Mouse (Mus musculus) embryonic fibroblast, embryonic 13.5 days (primary cell): ENCODE measurements around the gene Birc6. TPM values are rescaled to one million over a fixed set of nuclear protein-coding genes. Genes with fewer than 3 reads are reported as not detected.

Source experiments
- H3K27ac ChIP-seq: 2 replicates; pipeline ENCODE4 v1.5.1; 2012; ENCODE audit warnings: low read length, control low read depth, inconsistent platforms; ENCODE audit not compliant: insufficient read depth
- H3K4me1 ChIP-seq: 2 replicates; pipeline ENCODE4 v1.6.1; 2011; ENCODE audit warnings: low read length; ENCODE audit not compliant: control insufficient read depth, insufficient read depth
- H3K4me3 ChIP-seq: 2 replicates; pipeline ENCODE4 v1.5.1; 2011; ENCODE audit warnings: mild to moderate bottlenecking, control low read depth, low read length; ENCODE audit not compliant: insufficient read depth
- CTCF ChIP-seq: IDR thresholded peaks from 2 replicates; pipeline ENCODE4 v1.5.1; 2011; ENCODE audit warnings: mild to moderate bottlenecking, control low read depth, low read length, moderate library complexity, borderline replicate concordance; ENCODE audit not compliant: insufficient read depth
- POLR2A ChIP-seq: IDR thresholded peaks from 2 replicates; pipeline ENCODE4 v1.6.1; 2011; ENCODE audit warnings: low read depth, mild to moderate bottlenecking, control low read depth, low read length, moderate library complexity
- polyA plus RNA-seq: library from polyadenylated mRNA; stranded (reverse); fragments of >200 nt; gene quantifications from 2 replicates; pipeline ENCODE4 v1.2.4, GENCODE M21; 2011; ENCODE audit warnings: low read depth; ENCODE audit not compliant: missing spikeins, insufficient read length

Birc6 gene
- polyA plus RNA-seq, 1 experiment, result 97.3 TPM

GRCm38 (mm10) chr17:74601201-74601600, 73.1 kb downstream of the Birc6 start:
- Histone ChIP-seq H3K27ac (no peak overlapping the region), H3K4me1 (no peaks in the 10 kb centered on the region), H3K4me3 (no peak overlapping the region)
- no peak for TF ChIP-seq POLR2A
- no peak for TF ChIP-seq CTCF

- Histone ChIP-seq H3K4me3 (no peak overlapping the region), H3K27ac (no peak overlapping the region), H3K4me1 (no peaks in the 10 kb centered on the region; the same call in 1 of the 2 replicates)
- TF ChIP-seq CTCF (no peak), POLR2A (no peak)
Observed at GRCm38 (mm10) chr17:74630798-74631197, 102.7 kb downstream of the Birc6 start.

- Histone ChIP-seq H3K4me1 (no peaks in the 10 kb centered on the region), H3K4me3 (no peak overlapping the region), H3K27ac (no peak overlapping the region)
- no peak for TF ChIP-seq POLR2A
- no peak for TF ChIP-seq CTCF
Observed at GRCm38 (mm10) chr17:74642445-74642844, 114.3 kb downstream of the Birc6 start.

- H3K4me3 ChIP-seq, result no peak overlapping the region
- no peak for TF ChIP-seq CTCF
- TF ChIP-seq POLR2A, result no peak
- no peaks in the 10 kb centered on the region for H3K4me1 ChIP-seq
- no peak overlapping the region for H3K27ac ChIP-seq
Observed at GRCm38 (mm10) chr17:74658362-74658761, 130.3 kb downstream of the Birc6 start.

- TF ChIP-seq CTCF, result no peak
- no peak for TF ChIP-seq POLR2A
- no peak overlapping the region for H3K4me3 ChIP-seq
- no peak overlapping the region for H3K27ac ChIP-seq
- H3K4me1 ChIP-seq, result no peaks in the 10 kb centered on the region
Observed at GRCm38 (mm10) chr17:74668010-74668409, 139.9 kb downstream of the Birc6 start.

GRCm38 (mm10) chr17:74670031-74670430, 141.9 kb downstream of the Birc6 start:
- no peak overlapping the region for H3K4me3 ChIP-seq
- no peak overlapping the region for H3K27ac ChIP-seq
- H3K4me1 ChIP-seq, result no peaks in the 10 kb centered on the region
- no peak for TF ChIP-seq CTCF
- TF ChIP-seq POLR2A, result no peak

GRCm38 (mm10) chr17:74672446-74672845, 144.4 kb downstream of the Birc6 start:
- Histone ChIP-seq H3K27ac (no peak overlapping the region), H3K4me3 (no peak overlapping the region), H3K4me1 (no peaks in the 10 kb centered on the region)
- no peak for TF ChIP-seq CTCF
- TF ChIP-seq POLR2A, result no peak

- H3K4me3 ChIP-seq, result no peak overlapping the region
- TF ChIP-seq CTCF (no peak), POLR2A (no peak)
- no peaks in the 10 kb centered on the region for H3K4me1 ChIP-seq
- no peak overlapping the region for H3K27ac ChIP-seq
Observed at GRCm38 (mm10) chr17:74673251-74673650, 145.2 kb downstream of the Birc6 start.

- Histone ChIP-seq H3K27ac (no peak overlapping the region), H3K4me3 (no peak overlapping the region), H3K4me1 (no peaks in the 10 kb centered on the region)
- TF ChIP-seq CTCF (no peak), POLR2A (no peak)
Observed at GRCm38 (mm10) chr17:74678061-74678460, 150.0 kb downstream of the Birc6 start.

GRCm38 (mm10) chr17:74684927-74685326, 156.8 kb downstream of the Birc6 start:
- no peak overlapping the region for H3K27ac ChIP-seq
- H3K4me3 ChIP-seq, result no peak overlapping the region
- H3K4me1 ChIP-seq, result no peaks in the 10 kb centered on the region
- TF ChIP-seq CTCF (no peak), POLR2A (no peak)

- H3K4me1 ChIP-seq, result no peaks in the 10 kb centered on the region
- H3K4me3 ChIP-seq, result no peak overlapping the region
- TF ChIP-seq POLR2A, result no peak
- TF ChIP-seq CTCF, result no peak
- no peak overlapping the region for H3K27ac ChIP-seq
Observed at GRCm38 (mm10) chr17:74688555-74688954, 160.5 kb downstream of the Birc6 start.
